8 mouse cellular contexts compared by ENCODE assay signal in genomic region chr11:77893787-77894718, GRCm38 (mm10). TPM values are rescaled to one million over a fixed set of nuclear protein-coding genes. Genes with fewer than 3 reads are reported as not detected.
DNase-seq lines count a peak whose midpoint lies in the region; ATAC-seq and TF ChIP-seq lines count a peak whose summit lies in the region.

Pipox (minus strand) TSS chr11:77894096.

- peak within 1 kb of the TSS; percentile 12 for H3K4me2 ChIP-seq in embryonic facial prominence, embryonic 12.5 days (replicated peaks)

- 21% methylated on average over 11 of the region's 11 CpGs for WGBS in embryonic facial prominence, embryonic 12.5 days
- 13% methylated on average over 11 of the region's 11 CpGs for WGBS in midbrain, embryonic 10.5 days
- 13% methylated on average over 11 of the region's 11 CpGs for WGBS in small intestine, adult 2 months

- TF ChIP-seq CTCF in small intestine, adult 2 months (IDR thresholded peaks at IDR 0.05; ENCODE audit: extremely low read depth, insufficient read length, insufficient replicate concordance, low read depth, low read length) = peak; percentile 45; the same call in 1 of the 2 replicates

- TF ChIP-seq POLR2A in small intestine, adult 2 months (IDR thresholded peaks at IDR 0.05; ENCODE audit: low read depth, low read length) = no peak

- intact Hi-C loops in left cerebral cortex, postnatal 36 days (cut with DNase I) = loop anchor here (2.0 to 5.0 kb wide), 2 partner anchors 38 to 71 kb away; partner anchors contain the start of gene Sez6

- no peak for ATAC-seq in erythroblast, adult 5-6 weeks (replicated peaks; ENCODE audit: low FRiP score, poor library complexity, severe bottlenecking)
- ATAC-seq in embryonic facial prominence, embryonic 12.5 days (ENCODE audit: insufficient number of reproducible peaks, insufficient read depth, low FRiP score, low TSS enrichment) = peak; percentile 54; the same call in 1 of the 2 replicates

- no peak within 1 kb of the TSS for H3K9ac ChIP-seq in embryonic facial prominence, embryonic 12.5 days

- no peaks in the 10 kb centered on the region for H3K4me1 ChIP-seq in erythroblast, embryonic 14.5 days (ENCODE audit: control insufficient read depth)
- H3K4me1 ChIP-seq in embryonic facial prominence, embryonic 12.5 days = peaks cover 34% of the 10 kb centered on the region
- peaks cover 82% of the 10 kb centered on the region for H3K4me1 ChIP-seq in midbrain, embryonic 10.5 days
- peaks cover 20% of the 10 kb centered on the region for H3K4me1 ChIP-seq in small intestine, adult 2 months (ENCODE audit: control insufficient read depth, insufficient read depth, insufficient read length, low read length)

- peak; percentile 86 for DNase-seq in heart, adult 18-20 months
- DNase-seq in kidney, adult 11 months = peak; percentile 97
- DNase-seq in left cerebral cortex, postnatal 36 days (ENCODE audit: low spot score in 2 of 2) = peak; percentile 66 to 72
- DNase-seq in midbrain, embryonic 10.5 days (ENCODE audit: low spot score) = peak; percentile 81

- H3K9me3 ChIP-seq in erythroblast, embryonic 14.5 days (ENCODE audit: control insufficient read depth, low read length) = no peaks in the 10 kb centered on the region
- no peaks in the 10 kb centered on the region for H3K9me3 ChIP-seq in embryonic facial prominence, embryonic 12.5 days
- H3K9me3 ChIP-seq in midbrain, embryonic 10.5 days (replicated peaks) = no peaks in the 10 kb centered on the region

- no peaks in the 10 kb centered on the region for H3K36me3 ChIP-seq in erythroblast, embryonic 14.5 days (ENCODE audit: control insufficient read depth)
- H3K36me3 ChIP-seq in embryonic facial prominence, embryonic 12.5 days = no peaks in the 10 kb centered on the region
- no peaks in the 10 kb centered on the region for H3K36me3 ChIP-seq in midbrain, embryonic 10.5 days
- no peaks in the 10 kb centered on the region; the same call in 1 of the 2 replicates for H3K36me3 ChIP-seq in small intestine, adult 2 months (ENCODE audit: control insufficient read depth, insufficient read depth, low read length)

- peaks cover 52% of the 10 kb centered on the region for H3K27me3 ChIP-seq in erythroblast, embryonic 14.5 days (ENCODE audit: control insufficient read depth)
- peaks cover 37% of the 10 kb centered on the region for H3K27me3 ChIP-seq in embryonic facial prominence, embryonic 12.5 days
- peaks cover 59% of the 10 kb centered on the region for H3K27me3 ChIP-seq in midbrain, embryonic 10.5 days (ENCODE audit: low read depth, poor library complexity, severe bottlenecking)
- H3K27me3 ChIP-seq in small intestine, adult 2 months (ENCODE audit: control insufficient read depth, insufficient read depth, low read length) = no peaks in the 10 kb centered on the region

- peak within 1 kb of the TSS; percentile 42 for H3K4me3 ChIP-seq in erythroblast, embryonic 14.5 days (replicated peaks)
- H3K4me3 ChIP-seq in embryonic facial prominence, embryonic 12.5 days = no peak within 1 kb of the TSS
- H3K4me3 ChIP-seq in midbrain, embryonic 10.5 days = peak within 1 kb of the TSS; percentile 44
- H3K4me3 ChIP-seq in small intestine, adult 2 months (ENCODE audit: low read depth, low read length) = peak within 1 kb of the TSS; percentile 59

- H3K27ac ChIP-seq in embryonic facial prominence, embryonic 12.5 days = peak within 1 kb of the TSS; percentile 58
- H3K27ac ChIP-seq in midbrain, embryonic 10.5 days (replicated peaks) = peak within 1 kb of the TSS; percentile 94
- H3K27ac ChIP-seq in small intestine, adult 2 months (ENCODE audit: insufficient read depth, low read depth, low read length) = peak within 1 kb of the TSS; percentile 88

RNA-seq across cellular contexts. Expression of gene Pipox, which starts in this region (rescaled TPM):
- not detected in 2 replicates for polyA plus RNA-seq in erythroblast, embryonic 14.5 days (2012)
- total RNA-seq in erythroblast, adult 5-6 weeks (2015; ENCODE audit: low replicate concordance) = not detected in 2 replicates
- total RNA-seq in erythroblast, adult 5-6 weeks (2017; ENCODE audit: low replicate concordance) = not detected in 2 replicates
- 1.7 and 3.2 TPM in 2 replicates for polyA plus RNA-seq in embryonic facial prominence, embryonic 12.5 days (2016; fragmentation: Nextera tagmentation; extraction: Ambion mirVana)
- under 1 TPM; 0.50 to 0.87 TPM for total RNA-seq in heart, adult 18-20 months (2021)
- total RNA-seq in left cerebral cortex, postnatal 36 days (2021) = 1 to 10 TPM in 1 of 2 experiments, under 1 TPM in 1; 0.25 to 1.4 TPM
- polyA plus RNA-seq in midbrain, embryonic 10.5 days (2016; fragmentation: Nextera tagmentation; extraction: Ambion mirVana) = 9.0 and 16.5 TPM in 2 replicates
- polyA plus RNA-seq in small intestine, adult 2 months (2012; rRNA removed) = 7.3 and 13.8 TPM in 2 replicates

Comparison
In these comparisons a context has a peak if more than half of its experiments do, and no peak if none do; other contexts are left out.
1. Peak in DNase-seq in heart, adult 18-20 months; RNA of the gene not detected or under 1 TPM.